Mouse (Mus musculus): ENCODE results near the gene Arhgap42. TPM values are rescaled to one million over a fixed set of nuclear protein-coding genes. Genes with fewer than 3 reads are reported as not detected.
A peak's percentile ranks its signal among the peaks of the same experiment; 100 is the strongest.

The Arhgap42 gene
- total and polyA plus RNA-seq, 2 experiments from 2014 or later, result 5.9 to 13.0 TPM

- DNase-seq (ENCODE audit: low spot score), result no peak
- no peak overlapping the region for H3K4me2 ChIP-seq (ENCODE audit: low read depth, low read length)
- no peak overlapping the region for H3K27ac ChIP-seq
- 48% methylated on average over 4 of the region's 4 CpGs for WGBS
- H3K27me3 ChIP-seq (ENCODE audit: insufficient read depth, low read length), result no peaks in the 10 kb centered on the region
- no peaks in the 10 kb centered on the region for H3K4me1 ChIP-seq (ENCODE audit: insufficient read depth, low read length)
- no peak overlapping the region for H3K4me3 ChIP-seq (ENCODE audit: low read length)
- TF ChIP-seq CTCF (IDR thresholded peaks at IDR 0.05; ENCODE audit: low read depth), result no peak
- no peaks in the 10 kb centered on the region for H3K9me3 ChIP-seq (ENCODE audit: low read length)
- no peaks in the 10 kb centered on the region for H3K36me3 ChIP-seq (ENCODE audit: insufficient read depth, low read length)
- H3K9ac ChIP-seq (replicated peaks; ENCODE audit: low read length), result no peak overlapping the region
- ATAC-seq, result no peak
Measured at GRCm38 (mm10) chr9:9127041-9127755, 111.7 kb downstream of the Arhgap42 start.

DNA sequence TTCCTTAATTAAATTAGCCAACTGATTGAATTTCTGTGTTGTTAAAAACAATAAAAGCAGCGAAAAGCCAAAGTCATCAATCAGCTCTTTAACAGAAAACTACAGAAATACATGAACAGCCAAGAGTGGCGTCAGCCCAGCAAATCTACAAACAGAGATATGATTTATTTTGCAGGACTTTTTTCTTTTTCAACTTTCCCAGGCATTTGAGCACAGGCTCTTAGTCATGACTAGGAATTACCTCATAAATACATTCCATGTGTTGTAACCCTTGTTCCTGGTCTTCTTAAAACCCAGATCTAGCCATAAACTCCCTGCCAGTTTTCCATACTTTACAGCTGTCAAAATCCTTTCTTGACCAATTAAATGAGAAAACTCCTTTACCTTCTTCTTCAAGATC, 114.7 kb downstream of the Arhgap42 start:
- 83% methylated on average over 2 of the region's 2 CpGs for WGBS
- no peak for TF ChIP-seq CTCF (IDR thresholded peaks at IDR 0.05; ENCODE audit: low read depth)
- H3K27me3 ChIP-seq (ENCODE audit: insufficient read depth, low read length), result no peaks in the 10 kb centered on the region

DNA sequence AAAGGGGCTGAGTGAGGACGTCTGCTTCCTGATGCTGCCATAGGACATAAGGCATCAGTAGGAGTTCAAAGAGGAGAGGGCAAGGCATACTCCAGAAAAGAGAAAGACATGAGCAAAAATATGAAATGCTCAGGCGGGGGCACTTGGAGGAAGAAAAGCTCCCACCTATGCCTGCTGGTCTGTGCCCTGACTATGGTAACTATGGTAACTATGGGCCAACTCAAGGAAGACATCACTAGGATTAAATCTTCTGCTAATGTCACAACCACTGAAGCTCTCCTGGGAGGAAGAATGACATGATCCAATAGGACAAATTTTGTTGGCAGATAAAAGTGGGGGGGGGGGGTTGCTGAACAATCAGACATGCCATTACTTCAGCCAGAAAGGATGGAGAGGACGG, 124.6 kb downstream of the Arhgap42 start:
- WGBS, result 56% methylated on average over 3 of the region's 3 CpGs
- no peak for TF ChIP-seq CTCF (IDR thresholded peaks at IDR 0.05; ENCODE audit: low read depth)
- H3K9me3 ChIP-seq (ENCODE audit: low read length), result no peaks in the 10 kb centered on the region
- H3K9ac ChIP-seq (replicated peaks; ENCODE audit: low read length), result no peak overlapping the region
- no peak overlapping the region for H3K4me3 ChIP-seq (ENCODE audit: low read length)
- H3K27ac ChIP-seq, result no peak overlapping the region
- ATAC-seq (peak; percentile 58; the same call in 1 of the 2 replicates), DNase-seq (ENCODE audit: low spot score) (no peak)
- no peaks in the 10 kb centered on the region for H3K27me3 ChIP-seq (ENCODE audit: insufficient read depth, low read length)
- H3K36me3 ChIP-seq (ENCODE audit: insufficient read depth, low read length), result no peaks in the 10 kb centered on the region
- H3K4me1 ChIP-seq (ENCODE audit: insufficient read depth, low read length), result no peaks in the 10 kb centered on the region
- H3K4me2 ChIP-seq (ENCODE audit: low read depth, low read length), result no peak overlapping the region

More for the DNA sequence above, 114.7 kb downstream of the Arhgap42 start:
- no peak for DNase-seq (ENCODE audit: low spot score)
- H3K36me3 ChIP-seq (ENCODE audit: insufficient read depth, low read length), result no peaks in the 10 kb centered on the region
- H3K4me2 ChIP-seq (ENCODE audit: low read depth, low read length), result no peak overlapping the region
- H3K9me3 ChIP-seq (ENCODE audit: low read length), result no peaks in the 10 kb centered on the region
- no peak for ATAC-seq
- H3K27ac ChIP-seq, result no peak overlapping the region
- H3K4me3 ChIP-seq (ENCODE audit: low read length), result no peak overlapping the region
- no peak overlapping the region for H3K9ac ChIP-seq (replicated peaks; ENCODE audit: low read length)
- no peaks in the 10 kb centered on the region for H3K4me1 ChIP-seq (ENCODE audit: insufficient read depth, low read length)

DNA sequence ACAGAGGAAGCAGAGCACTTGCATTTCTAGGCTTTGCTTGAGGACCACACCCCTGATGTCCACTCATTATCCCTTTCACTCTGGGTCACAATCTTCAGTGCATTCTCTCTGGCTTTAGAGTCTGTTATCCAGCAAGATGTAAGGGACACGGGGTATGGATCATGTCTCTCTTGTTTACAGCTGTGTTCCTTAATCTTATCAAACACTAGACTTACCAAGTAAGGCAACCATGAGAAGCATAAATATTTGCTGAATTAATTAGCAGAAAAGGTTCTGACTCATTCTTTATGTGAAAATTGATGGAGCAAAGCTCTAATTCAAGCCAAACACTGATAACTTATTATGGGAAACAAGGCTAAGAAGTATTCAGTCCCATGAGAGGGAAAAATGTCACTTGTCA, 125.1 kb downstream of the Arhgap42 start:
- H3K36me3 ChIP-seq (ENCODE audit: insufficient read depth, low read length), result no peaks in the 10 kb centered on the region
- H3K4me3 ChIP-seq (ENCODE audit: low read length), result no peak overlapping the region
- H3K9me3 ChIP-seq (ENCODE audit: low read length), result no peaks in the 10 kb centered on the region
- WGBS, result 88% methylated on average over 1 of the region's 1 CpGs
- H3K4me2 ChIP-seq (ENCODE audit: low read depth, low read length), result no peak overlapping the region
- H3K9ac ChIP-seq (replicated peaks; ENCODE audit: low read length), result no peak overlapping the region
- DNase-seq (ENCODE audit: low spot score), result no peak
- no peak overlapping the region for H3K27ac ChIP-seq
- H3K4me1 ChIP-seq (ENCODE audit: insufficient read depth, low read length), result no peaks in the 10 kb centered on the region
- no peak for TF ChIP-seq CTCF (IDR thresholded peaks at IDR 0.05; ENCODE audit: low read depth)
- H3K27me3 ChIP-seq (ENCODE audit: insufficient read depth, low read length), result no peaks in the 10 kb centered on the region
- ATAC-seq, result no peak

GRCm38 (mm10) chr9:9112921-9113320, 126.0 kb downstream of the Arhgap42 start:
- no peak for ATAC-seq
- 84% methylated on average over 4 of the region's 4 CpGs for WGBS
- Histone ChIP-seq H3K27ac (no peak overlapping the region), H3K27me3 (ENCODE audit: insufficient read depth, low read length) (no peaks in the 10 kb centered on the region), H3K4me2 (ENCODE audit: low read depth, low read length) (no peak overlapping the region), H3K9me3 (ENCODE audit: low read length) (no peaks in the 10 kb centered on the region), H3K4me1 (ENCODE audit: insufficient read depth, low read length) (no peaks in the 10 kb centered on the region), H3K36me3 (ENCODE audit: insufficient read depth, low read length) (no peaks in the 10 kb centered on the region), H3K9ac (replicated peaks; ENCODE audit: low read length) (no peak overlapping the region), H3K4me3 (ENCODE audit: low read length) (no peak overlapping the region)
- no peak for TF ChIP-seq CTCF (IDR thresholded peaks at IDR 0.05; ENCODE audit: low read depth)
- DNase-seq (ENCODE audit: low spot score), result no peak

DNA sequence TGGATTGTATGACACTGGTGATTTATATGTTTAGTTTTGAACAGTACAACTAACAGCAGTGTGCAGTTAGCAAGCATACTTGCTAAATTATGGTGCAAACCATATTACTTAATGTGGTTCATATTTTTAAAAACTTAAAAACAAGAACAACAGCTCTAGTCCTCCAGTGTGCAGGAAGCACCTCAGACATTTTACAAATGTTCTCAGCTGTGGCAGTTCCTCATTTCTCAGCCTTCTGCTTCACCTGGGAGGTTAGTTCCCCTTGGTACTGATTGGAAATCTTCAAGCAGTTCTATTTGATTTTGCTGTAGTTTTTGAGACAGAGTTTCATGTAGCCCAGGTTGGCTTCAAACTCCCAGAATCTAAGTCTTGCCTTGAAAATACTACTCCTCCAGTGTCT, 131.2 kb downstream of the Arhgap42 start:
- H3K9ac ChIP-seq (replicated peaks; ENCODE audit: low read length), result no peak overlapping the region
- H3K9me3 ChIP-seq (ENCODE audit: low read length), result no peaks in the 10 kb centered on the region
- DNase-seq (ENCODE audit: low spot score) (no peak), ATAC-seq (no peak)
- H3K27me3 ChIP-seq (ENCODE audit: insufficient read depth, low read length), result no peaks in the 10 kb centered on the region
- TF ChIP-seq CTCF (IDR thresholded peaks at IDR 0.05; ENCODE audit: low read depth), result no peak
- H3K4me2 ChIP-seq (ENCODE audit: low read depth, low read length), result no peak overlapping the region
- H3K27ac ChIP-seq, result no peak overlapping the region
- no peak overlapping the region for H3K4me3 ChIP-seq (ENCODE audit: low read length)
- H3K4me1 ChIP-seq (ENCODE audit: insufficient read depth, low read length), result no peaks in the 10 kb centered on the region
- H3K36me3 ChIP-seq (ENCODE audit: insufficient read depth, low read length), result no peaks in the 10 kb centered on the region

- no peaks in the 10 kb centered on the region for H3K4me1 ChIP-seq (ENCODE audit: insufficient read depth, low read length)
- no peak for ATAC-seq
- TF ChIP-seq CTCF (IDR thresholded peaks at IDR 0.05; ENCODE audit: low read depth), result no peak
- H3K27ac ChIP-seq, result no peak overlapping the region
- H3K27me3 ChIP-seq (ENCODE audit: insufficient read depth, low read length), result no peaks in the 10 kb centered on the region
- H3K4me3 ChIP-seq (ENCODE audit: low read length), result no peak overlapping the region
- H3K9ac ChIP-seq (replicated peaks; ENCODE audit: low read length), result no peak overlapping the region
- no peak for DNase-seq (ENCODE audit: low spot score)
- no peak overlapping the region for H3K4me2 ChIP-seq (ENCODE audit: low read depth, low read length)
- H3K9me3 ChIP-seq (ENCODE audit: low read length), result no peaks in the 10 kb centered on the region
- H3K36me3 ChIP-seq (ENCODE audit: insufficient read depth, low read length), result no peaks in the 10 kb centered on the region
- WGBS, result 81% methylated on average over 3 of the region's 3 CpGs
Measured at GRCm38 (mm10) chr9:9104761-9105160, 134.1 kb downstream of the Arhgap42 start.
